Mouse (Mus musculus) ovary, postnatal 36 days (tissue): ENCODE measurements at regions not wholly inside any gene's neighbourhood (a gene's known extent, or its start where the extent isn't known, plus 50 kb on each side); places are given as distances from the start of the nearest gene placed in this dataset.
"Not testable (repeated sequence)": the region's sequence is repeated elsewhere in the genome, so short reads cannot be mapped to it uniquely, and the experiment has no call there.

Experiments used
- DNase-seq: peaks from one replicate; pipeline ENCODE4 v3.0.0; 2022; ENCODE audit warnings: low spot score, mixed read lengths

- DNase-seq, result no peak
These were observed 54.0 kb upstream of the Cnep1r1 start for GRCm38 (mm10) chr8:88064414-88065110.

- DNase-seq, result not testable (repeated sequence)
These were observed 59.5 kb upstream of the Cnep1r1 start for GRCm38 (mm10) chr8:88059107-88059506.

GRCm38 (mm10) chr8:88057686-88058234 lies 60.8 kb upstream of the Cnep1r1 start:
- DNase-seq, result no peak

GRCm38 (mm10) chr8:88050651-88051050 lies 67.9 kb upstream of the Cnep1r1 start:
- DNase-seq, result no peak

- DNase-seq, result no peak
These were observed 69.5 kb upstream of the Cnep1r1 start for GRCm38 (mm10) chr8:88049091-88049490.

- DNase-seq, result no peak
These were observed 72.6 kb upstream of the Cnep1r1 start for GRCm38 (mm10) chr8:88045995-88046394.

- DNase-seq, result no peak
These were observed 79.3 kb upstream of the Cnep1r1 start for GRCm38 (mm10) chr8:88039286-88039685.

- no peak for DNase-seq
These were observed 78.6 kb upstream of the Zfp423 start for GRCm38 (mm10) chr8:88037994-88038393.

- DNase-seq, result no peak
These were observed 73.7 kb upstream of the Zfp423 start for GRCm38 (mm10) chr8:88033054-88033453.

- DNase-seq, result no peak
These were observed 65.1 kb upstream of the Zfp423 start for GRCm38 (mm10) chr8:88024496-88024895.

- no peak for DNase-seq
These were observed 64.0 kb upstream of the Zfp423 start for GRCm38 (mm10) chr8:88023423-88023822.

GRCm38 (mm10) chr8:88022776-88023385 lies 63.5 kb upstream of the Zfp423 start:
- no peak for DNase-seq

GRCm38 (mm10) chr8:88019243-88020115 lies 60.1 kb upstream of the Zfp423 start:
- no peak for DNase-seq

- DNase-seq, result no peak
These were observed 59.1 kb upstream of the Zfp423 start for GRCm38 (mm10) chr8:88018494-88018893.

GRCm38 (mm10) chr8:88012177-88012825 lies 52.9 kb upstream of the Zfp423 start:
- DNase-seq, result peak; percentile 18

GRCm38 (mm10) chr8:88010566-88010965 lies 51.2 kb upstream of the Zfp423 start:
- DNase-seq, result peak; percentile 37

- DNase-seq, result no peak
These were observed 50.5 kb upstream of the Zfp423 start for GRCm38 (mm10) chr8:88009878-88010277.
